Mouse (Mus musculus): Measurements from ENCODE around the gene Rps27. TPM values are rescaled to one million over a fixed set of nuclear protein-coding genes. Genes with fewer than 3 reads are reported as not detected.

The Rps27 gene
- total and polyA plus RNA-seq, 3 experiments = 2,476 to 6,504 TPM; not detected in 1

DNA sequence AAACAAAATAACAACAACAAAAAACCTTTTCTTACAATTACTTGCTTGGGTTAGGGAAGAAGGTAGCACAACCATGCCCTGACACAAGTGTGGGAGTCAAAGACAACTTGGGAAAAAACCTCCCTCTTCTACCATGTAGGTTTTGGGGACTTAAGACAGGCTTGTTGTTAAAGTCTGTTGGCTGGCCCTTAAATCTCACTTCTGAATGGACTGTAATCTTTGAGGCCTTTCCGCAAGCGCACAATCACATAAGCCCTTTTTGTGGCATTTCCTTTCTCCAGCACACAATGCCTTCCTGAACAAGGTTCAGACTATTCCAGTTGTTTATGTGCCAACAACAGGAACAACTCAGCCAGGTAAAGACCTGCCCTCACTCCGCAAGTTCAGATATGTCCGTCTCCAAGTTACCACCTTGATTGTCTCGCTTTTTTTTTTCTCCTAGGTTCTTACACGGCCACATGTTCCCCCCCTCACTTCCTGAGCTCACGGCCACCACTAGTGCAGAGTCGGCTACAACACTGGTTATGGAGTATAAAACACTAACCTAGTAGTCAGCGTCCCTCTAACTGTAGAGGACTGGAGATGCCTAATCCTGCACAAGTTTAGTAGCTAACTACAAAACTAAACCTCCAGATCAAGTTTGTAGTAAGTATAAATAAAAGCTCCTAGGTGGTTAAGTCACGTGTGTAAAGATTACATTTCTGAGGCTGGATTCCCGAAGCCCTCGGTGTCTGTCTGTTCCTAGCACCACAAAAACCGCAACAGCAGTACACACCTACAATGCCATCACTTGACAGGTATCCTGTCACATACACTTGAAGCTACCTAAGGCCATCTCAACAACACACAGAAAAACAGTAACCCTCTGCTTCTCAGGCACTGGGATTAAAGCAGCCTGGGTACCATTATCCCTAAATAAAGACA is 1.7 kb downstream of the Rps27 start (continued):
- no peak for TF ChIP-seq TBP (IDR thresholded peaks at IDR 0.05; ENCODE audit: low read depth, low read length)

GRCm38 (mm10) chr3:90209908-90210566 is 3.4 kb downstream of the Rps27 start:
- DNase-seq (ENCODE audit: low read depth, low spot score) = peak; percentile 57
- peaks cover 18 to 29% of the 10 kb centered on the region in 2 experiments for H3K36me3 ChIP-seq (ENCODE audit: control insufficient read depth in 1 of 2, insufficient read depth in 2 of 2, low read length in 2 of 2)
- H3K9me3 ChIP-seq (replicated peaks; ENCODE audit: insufficient read depth, low read length) = no peaks in the 10 kb centered on the region
- no peak overlapping the region for H3K9ac ChIP-seq (ENCODE audit: control insufficient read depth, low read depth, low read length, poor library complexity, severe bottlenecking)
- peaks cover 7 to 16% of the 10 kb centered on the region in 2 experiments; a peak in 3 of 4 replicates for H3K4me1 ChIP-seq (ENCODE audit: control insufficient read depth in 1 of 2, insufficient read depth in 2 of 2, low read length in 2 of 2)
- no peak overlapping the region for H3K4me3 ChIP-seq (ENCODE audit: control insufficient read depth in 1 of 2, insufficient read depth in 1 of 2, low read depth in 2 of 2, low read length in 2 of 2)
- no peak overlapping the region; the same call in 1 of the 2 replicates for H3K27ac ChIP-seq (ENCODE audit: control insufficient read depth, low read depth, low read length)
- H3K79me2 ChIP-seq (ENCODE audit: control insufficient read depth, insufficient read depth, low read length, poor library complexity) = peaks cover 20% of the 10 kb centered on the region
- TF ChIP-seq ZKSCAN1 (IDR thresholded peaks at IDR 0.05; ENCODE audit: low read depth, low read length) (no peak), TCF12 (IDR thresholded peaks at IDR 0.05; ENCODE audit: low read depth, low read length) (no peak), POLR2A (IDR thresholded peaks at IDR 0.05; ENCODE audit: control insufficient read depth in 1 of 2, insufficient read depth in 1 of 2, low read depth in 1 of 2, low read length in 2 of 2, poor library complexity in 1 of 2) (peak in 1 of 2 experiments; percentile 72; a peak in 2 of 4 replicates), TAL1 (IDR thresholded peaks at IDR 0.05; ENCODE audit: low read length) (no peak), MAFK (IDR thresholded peaks at IDR 0.05; ENCODE audit: borderline replicate concordance, low read depth, low read length) (no peak), ZNF384 (IDR thresholded peaks at IDR 0.05; ENCODE audit: low read depth, low read length) (no peak; the same call in 1 of the 2 replicates), ZMIZ1 (IDR thresholded peaks at IDR 0.05; ENCODE audit: low read depth, low read length) (peak; percentile 54; the same call in 1 of the 2 replicates), MAX (IDR thresholded peaks at IDR 0.05; ENCODE audit: low read length) (no peak), RCOR1 (IDR thresholded peaks at IDR 0.05; ENCODE audit: low read depth, low read length) (no peak), HCFC1 (IDR thresholded peaks at IDR 0.05; ENCODE audit: low read depth, low read length) (no peak), ELF1 (IDR thresholded peaks at IDR 0.05; ENCODE audit: low read depth, low read length) (no peak), SMC3 (IDR thresholded peaks at IDR 0.05; ENCODE audit: low read depth, low read length) (no peak), POLR2AphosphoS5 (IDR thresholded peaks at IDR 0.05; ENCODE audit: borderline replicate concordance, low read depth, low read length) (0 out of 2 replicates have a peak, but pooled peaks have one; percentile 35), CHD2 (IDR thresholded peaks at IDR 0.05; ENCODE audit: low read length) (no peak), ETS1 (IDR thresholded peaks at IDR 0.05; ENCODE audit: low read depth, low read length) (no peak), CHD1 (IDR thresholded peaks at IDR 0.05; ENCODE audit: low read depth, low read length) (no peak), POLR2AphosphoS2 (IDR thresholded peaks at IDR 0.05; ENCODE audit: low read length) (peak; percentile 59; the same call in 1 of the 2 replicates), RAD21 (IDR thresholded peaks at IDR 0.05; ENCODE audit: low read depth, low read length) (no peak), UBTF (IDR thresholded peaks at IDR 0.05; ENCODE audit: borderline replicate concordance, insufficient read depth, low read depth, low read length) (no peak), NRF1 (IDR thresholded peaks at IDR 0.05; ENCODE audit: insufficient read depth, low read depth, low read length, poor library complexity, severe bottlenecking) (no peak), USF1 (IDR thresholded peaks at IDR 0.05; ENCODE audit: low read depth, low read length) (no peak), TBP (IDR thresholded peaks at IDR 0.05; ENCODE audit: low read depth, low read length) (peak; percentile 25; the same call in 1 of the 2 replicates), MAZ (IDR thresholded peaks at IDR 0.05; ENCODE audit: low read depth, low read length) (no peak), E2F4 (IDR thresholded peaks at IDR 0.05; ENCODE audit: borderline replicate concordance, low read depth, low read length) (no peak)
- no peaks in the 10 kb centered on the region for H3K27me3 ChIP-seq (ENCODE audit: control insufficient read depth in 1 of 2, insufficient read depth in 2 of 2, low read length in 2 of 2)

Data from MEL (cell line).